Mouse (Mus musculus): ENCODE measurements at regions not wholly inside any gene's neighbourhood (a gene's known extent, or its start where the extent isn't known, plus 50 kb on each side); places are given as distances from the start of the nearest gene placed in this dataset.

DNA sequence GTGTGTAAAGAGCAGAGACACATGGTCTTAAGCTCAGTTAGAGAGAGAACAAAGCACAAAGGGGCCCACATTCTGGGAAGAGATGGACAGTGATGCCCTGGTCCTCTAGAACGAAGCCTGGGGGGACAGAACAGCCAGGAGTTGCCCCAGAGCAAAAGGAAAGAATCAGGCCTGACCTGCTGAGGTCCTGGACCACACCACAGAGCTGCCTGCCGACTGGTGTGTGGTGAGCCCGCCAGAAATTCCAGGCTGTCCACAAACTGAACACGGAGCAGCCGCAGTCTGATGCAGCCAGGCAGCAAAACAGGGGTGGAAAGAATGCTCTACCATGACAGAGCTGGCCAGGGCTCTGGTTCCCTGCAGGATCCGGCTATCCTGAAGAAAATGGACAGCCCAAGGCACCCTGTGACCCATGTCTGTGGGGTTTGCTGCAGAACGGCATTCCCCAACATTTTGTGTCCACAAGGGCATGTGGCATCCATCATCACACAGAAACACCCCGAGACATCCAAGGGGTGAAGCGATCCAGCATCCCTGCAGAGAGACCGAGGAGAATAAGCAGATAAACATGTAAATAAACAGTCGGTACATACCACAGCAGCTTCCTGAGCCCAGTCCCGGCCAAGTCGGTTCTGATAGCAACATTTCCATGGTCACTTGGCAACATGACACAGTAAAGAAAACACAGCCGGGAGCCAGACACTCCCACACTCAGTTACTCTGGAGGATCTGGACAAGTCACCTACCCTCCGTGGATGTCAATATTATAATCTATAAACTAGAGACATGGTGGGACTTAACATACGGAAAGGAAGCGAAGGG, 65.3 kb upstream of the Pomp start:
- DNase-seq (ENCODE audit: low spot score in 2 of 2): no peak

DNA sequence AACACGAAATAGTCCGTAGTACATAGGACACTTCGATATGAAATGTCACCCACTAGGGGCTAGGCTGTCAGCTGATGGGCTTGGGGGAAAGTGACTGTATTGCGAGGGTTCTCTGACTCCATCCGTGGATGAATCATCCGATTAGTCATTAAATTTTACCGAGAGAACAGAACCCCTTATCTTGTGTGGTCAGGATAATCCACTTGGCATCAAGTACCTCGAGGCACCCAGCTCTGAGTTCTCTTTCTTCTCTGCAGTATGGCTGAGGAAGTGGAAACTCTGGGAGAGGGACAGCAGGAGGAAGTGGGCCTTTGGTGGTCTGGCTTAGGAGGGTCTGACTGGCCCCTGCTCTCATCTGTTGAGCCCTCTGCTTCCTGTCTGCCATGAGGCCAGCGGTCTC, 67.2 kb upstream of the Pomp start:
- no peak for DNase-seq (ENCODE audit: low spot score in 2 of 2)

- DNase-seq (ENCODE audit: low spot score in 2 of 2): no peak
Observed at GRCm38 (mm10) chr5:147792638-147793037, 66.8 kb upstream of the Flt1 start.

DNA sequence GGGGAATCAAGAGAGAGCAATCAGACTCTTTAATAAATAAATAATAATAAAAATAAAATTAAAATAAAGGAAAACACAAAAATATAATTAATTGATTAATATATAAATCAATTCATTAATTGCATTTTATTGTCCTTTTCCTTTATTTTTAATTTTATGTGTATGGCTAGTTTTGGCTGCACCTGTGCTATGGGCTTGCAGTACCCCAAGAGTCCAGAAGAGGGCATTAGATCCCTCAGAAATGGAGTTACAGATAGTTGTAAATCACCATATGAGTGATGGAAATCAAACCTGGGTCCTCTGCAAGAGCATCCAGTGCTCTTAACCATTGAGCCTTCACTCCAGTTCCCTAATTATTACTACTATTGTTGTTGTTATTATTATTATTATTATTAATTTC, 65.3 kb upstream of the Flt1 start:
- no peak for DNase-seq (ENCODE audit: low spot score in 2 of 2)

DNA sequence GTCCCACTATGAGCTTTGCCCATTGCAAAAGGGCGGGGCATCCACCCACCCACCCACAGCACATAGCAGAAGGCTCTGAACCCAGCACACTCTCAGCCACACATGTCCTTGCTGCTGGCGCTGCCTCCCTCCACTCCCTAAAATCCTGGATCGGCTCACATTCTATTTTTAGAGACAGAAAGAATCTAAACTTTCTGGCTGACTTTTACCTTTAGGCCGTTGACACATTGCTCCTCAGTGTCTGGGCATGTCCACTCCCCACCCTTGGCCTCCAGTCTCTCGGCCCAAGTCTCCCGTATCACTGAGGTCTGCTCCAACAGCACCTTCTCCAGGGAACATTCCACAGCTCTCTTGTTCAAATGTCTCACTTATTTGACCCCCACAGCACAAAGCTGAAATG, 62.7 kb upstream of the Flt1 start:
- peak in 1 of 2 experiments; percentile 10 for DNase-seq (ENCODE audit: low spot score in 2 of 2)

DNA sequence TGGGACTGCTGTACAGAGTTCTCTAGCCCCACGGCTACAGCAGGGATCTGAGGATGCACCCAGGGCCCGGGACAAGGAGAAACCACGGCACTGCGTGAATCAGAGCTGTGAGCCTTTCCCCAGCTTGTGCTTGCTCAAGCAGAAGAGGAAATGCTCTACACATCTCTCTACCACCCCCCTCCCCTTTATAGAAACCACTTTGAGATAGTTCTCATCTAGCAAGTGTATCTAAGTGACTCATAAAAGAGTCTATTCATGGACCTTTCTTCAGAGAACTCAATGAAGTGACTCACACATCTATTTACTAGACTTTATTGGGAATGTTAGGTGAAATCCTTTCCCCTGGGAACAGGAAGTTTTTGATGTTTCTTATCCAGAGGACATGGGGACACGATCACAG, 61.0 kb upstream of the Flt1 start:
- no peak for DNase-seq (ENCODE audit: low spot score in 2 of 2)

DNA sequence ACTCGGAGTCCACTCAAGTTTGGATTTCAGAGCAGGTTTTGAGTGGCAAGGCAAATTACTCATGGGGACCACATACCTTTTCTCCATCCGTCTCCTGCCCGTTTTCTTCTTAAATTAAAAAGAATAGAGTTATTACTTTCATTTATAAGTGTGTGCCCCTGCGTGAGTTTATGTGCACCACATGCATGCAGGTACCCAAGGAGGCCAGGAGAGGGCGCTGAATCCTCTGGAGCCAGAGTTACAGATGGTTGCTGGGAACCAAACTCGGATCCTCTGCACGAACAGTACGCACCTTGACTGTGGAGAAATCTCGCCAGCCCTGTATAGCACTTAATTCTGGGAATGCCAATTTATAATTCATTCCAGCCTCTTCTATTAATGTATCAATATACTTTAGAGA, 58.3 kb upstream of the Flt1 start:
- no peak for DNase-seq (ENCODE audit: low spot score in 2 of 2)

GRCm38 (mm10) chr5:147783476-147783875, 57.7 kb upstream of the Flt1 start:
- no peak for DNase-seq (ENCODE audit: low spot score in 2 of 2)

DNA sequence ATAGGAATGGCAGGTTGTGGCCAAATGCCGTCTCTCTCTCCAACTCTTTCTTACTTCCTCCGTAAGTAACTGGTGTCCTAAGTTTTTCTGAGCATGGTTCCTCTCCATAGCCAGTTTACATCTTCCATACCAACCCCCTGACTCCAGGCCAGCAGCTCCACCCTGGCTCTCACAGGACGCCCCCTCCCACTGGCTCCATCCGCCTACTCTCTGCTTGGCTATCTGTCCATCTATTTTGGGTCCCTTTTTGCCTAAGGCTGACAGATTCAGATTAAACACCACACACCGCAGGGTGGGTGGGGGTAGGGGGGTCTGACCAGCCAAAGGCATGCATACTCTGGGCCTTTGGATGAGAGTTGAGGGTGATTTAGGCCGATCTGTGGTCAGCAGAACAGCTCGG, 57.0 kb upstream of the Flt1 start:
- DNase-seq (ENCODE audit: low spot score in 2 of 2): no peak

- no peak for DNase-seq (ENCODE audit: low spot score in 2 of 2)
Observed at GRCm38 (mm10) chr5:147782241-147782681, 56.5 kb upstream of the Flt1 start.

DNA sequence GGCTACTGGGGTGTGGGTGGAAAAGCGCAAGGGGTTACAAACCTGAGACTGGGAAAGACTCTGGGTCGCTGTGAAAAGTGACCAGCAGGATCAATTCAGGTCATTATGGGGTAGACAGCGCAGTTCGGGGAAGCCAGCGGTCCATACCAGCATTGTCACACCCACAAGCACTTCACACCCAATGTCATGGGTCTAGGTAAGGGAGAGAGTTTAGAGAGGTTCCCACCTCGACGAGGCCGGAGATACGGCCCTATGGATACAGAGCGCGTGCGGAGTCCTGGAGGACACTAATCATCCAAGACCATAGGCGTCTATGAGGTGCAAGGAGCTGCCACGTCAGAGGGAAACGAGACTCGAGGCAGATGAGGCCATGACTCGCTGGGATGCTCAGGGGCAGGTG, 55.4 kb upstream of the Flt1 start:
- DNase-seq (ENCODE audit: low spot score in 2 of 2): no peak

DNA sequence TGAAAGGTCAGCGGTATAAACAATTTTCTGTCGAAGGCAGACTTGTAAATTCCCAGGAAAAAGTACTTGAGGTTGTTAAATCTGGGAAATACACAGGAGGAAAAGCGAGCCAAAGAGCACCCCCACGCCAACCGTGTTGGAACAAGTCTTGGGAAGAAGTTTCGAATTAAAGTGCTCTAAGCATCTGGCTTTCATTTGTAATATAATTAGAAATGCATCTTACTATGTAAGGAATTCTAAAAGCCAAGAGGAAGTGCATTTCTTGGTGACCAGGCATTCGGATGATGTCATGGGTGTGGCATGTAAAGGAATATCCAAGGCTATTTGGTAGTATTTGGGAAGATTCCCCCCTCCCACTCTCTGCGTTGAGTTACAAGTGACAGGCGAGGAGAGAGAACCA, 52.7 kb upstream of the Flt1 start:
- DNase-seq (ENCODE audit: low spot score in 2 of 2): no peak

All from urinary bladder, adult 18-20 months (tissue).